Mouse (Mus musculus) cerebellum, adult 2 months (tissue): ENCODE results near the gene Myo3b.

Experiments used
- CTCF ChIP-seq: fragments of 200-500 bp; IDR thresholded peaks from 2 replicates; pipeline ENCODE4 v1.5.1; 2011; ENCODE audit warnings: low read depth, mild to moderate bottlenecking, control low read depth, low read length, moderate library complexity, borderline replicate concordance; ENCODE audit not compliant: insufficient read depth
- POLR2A ChIP-seq: fragments of 200-500 bp; IDR thresholded peaks from 2 replicates; pipeline ENCODE4 v1.6.1; 2011; ENCODE audit warnings: low read length, control low read depth, borderline replicate concordance; ENCODE audit not compliant: insufficient read depth

GRCm38 (mm10) chr2:70471136-70471535 lies 432.2 kb downstream of the Myo3b start:
- TF ChIP-seq POLR2A = no peak
- no peak for TF ChIP-seq CTCF
